Mouse (Mus musculus) adrenal gland, adult 10 weeks (tissue): ENCODE measurements around the gene Aen. TPM values are rescaled to one million over a fixed set of nuclear protein-coding genes. Genes with fewer than 3 reads are reported as not detected.

Experiments used
- polyA plus RNA-seq: library from polyadenylated mRNA; stranded (reverse); fragments of 350-450 nt; fragmentation: Illumina TruSeq; extraction: RNeasy Lipid Tissue Mini Kit (QIAGEN cat#74804); gene quantifications from one replicate; pipeline ENCODE4 v1.2.3, GENCODE M21; 2014; ENCODE audit warnings: low read depth, low replicate concordance

Gene Aen
- polyA plus RNA-seq: 22.3 TPM

GRCm38 (mm10) chr7:78895653-78896333, at the start of gene Aen:
TSS of gene Aen (plus strand) at chr7:78895854.

GRCm38 (mm10) chr7:78846737-78847434, 48.8 kb upstream of the Aen start, which contains the start of gene Det1:
TSS of gene Det1 (minus strand) at chr7:78847263.

GRCm38 (mm10) chr7:78912974-78913474, 17.4 kb downstream of the Aen start, which contains the start of gene Isg20:
TSS of gene Isg20 (plus strand) at chr7:78913424.

Other genes starting within 250 kb of the Aen start
- gene Ntrk3, start 157.8 kb upstream of the Aen start, polyA plus RNA-seq: 6.8 TPM
- gene Mrps11, start 112.7 kb upstream of the Aen start, polyA plus RNA-seq: 6.2 TPM
- 9.8 TPM for gene Mrpl46, start 112.3 kb upstream of the Aen start, polyA plus RNA-seq
- gene Det1, start 48.6 kb upstream of the Aen start, polyA plus RNA-seq: 5.4 TPM
- 1.3 TPM for gene Isg20, start 17.6 kb downstream of the Aen start, polyA plus RNA-seq
- gene Acan, start 157.6 kb downstream of the Aen start, polyA plus RNA-seq: 0.47 TPM
- not detected for gene Hapln3, start 235.2 kb downstream of the Aen start, polyA plus RNA-seq